Mouse (Mus musculus) kidney, postnatal 0 days (tissue): ENCODE data around the gene Lce1a2. TPM values are rescaled to one million over a fixed set of nuclear protein-coding genes. Genes with fewer than 3 reads are reported as not detected.

Experiments
- ATAC-seq: fragments of 200-750 bp; cut with Nextera tagmentation; replicated peaks from 2 replicates; pipeline ENCODE4 v1.8.0; 2017; ENCODE audit warnings: low read depth, moderate number of reproducible peaks, moderate TSS enrichment, moderate library complexity; ENCODE audit not compliant: low FRiP score
- DNase-seq: peaks from one replicate; pipeline ENCODE4 v3.0.0-alpha.2; 2016; ENCODE audit warnings: low spot score
- H3K27ac ChIP-seq: fragments of 300-500 bp; sonication (generic); 2 replicates; pipeline ENCODE4 v1.5.1; 2014; ENCODE audit warnings: mild to moderate bottlenecking
- H3K27me3 ChIP-seq: fragments of 300-500 bp; sonication (generic); 2 replicates; pipeline ENCODE4 v1.6.1; 2014; ENCODE audit warnings: low read length, mixed read lengths; ENCODE audit not compliant: insufficient read depth
- H3K36me3 ChIP-seq: fragments of 300-500 bp; sonication (generic); 2 replicates; pipeline ENCODE4 v1.6.1; 2014; ENCODE audit warnings: low read length, mixed read lengths; ENCODE audit not compliant: insufficient read depth
- H3K4me1 ChIP-seq: fragments of 300-500 bp; sonication (generic); replicated peaks from 2 replicates; pipeline ENCODE4 v1.6.1; 2014; ENCODE audit warnings: antibody characterized with exemption, low read length, mixed read lengths; ENCODE audit not compliant: insufficient read depth
- H3K4me2 ChIP-seq: fragments of 300-500 bp; sonication (generic); 2 replicates; pipeline ENCODE4 v1.6.1; 2014; ENCODE audit warnings: mild to moderate bottlenecking, low read length, moderate library complexity, mixed read lengths
- H3K4me3 ChIP-seq: fragments of 300-500 bp; sonication (generic); replicated peaks from 2 replicates; pipeline ENCODE4 v1.5.1; 2014; ENCODE audit warnings: low read depth, low read length
- H3K9ac ChIP-seq: fragments of 300-500 bp; sonication (generic); 2 replicates; pipeline ENCODE4 v1.6.1; 2014; ENCODE audit warnings: low read depth, low read length
- H3K9me3 ChIP-seq: fragments of 300-500 bp; sonication (generic); replicated peaks from 2 replicates; pipeline ENCODE4 v1.6.1; 2016; ENCODE audit warnings: low read length, inconsistent platforms, mixed read lengths
- CTCF ChIP-seq: IDR thresholded peaks from 2 replicates; pipeline ENCODE4 v1.5.1; 2016; ENCODE audit warnings: antibody characterized with exemption, low read depth, mild to moderate bottlenecking, moderate library complexity
- WGBS: fragments of 180-500 bp; shearing (Covaris S2); extraction: QIAGEN DNeasy Blood & Tissue Kit; methylation state at CpG from one replicate; pipeline ENCODE4 v1.1.7; 2014; 5-methylcytosine and 5-hydroxymethylcytosine counted together
- polyA plus RNA-seq: library from polyadenylated mRNA; unstranded; fragments of >200 nt; fragmentation: Nextera tagmentation; extraction: Ambion mirVana; gene quantifications from 2 replicates; pipeline ENCODE4 v1.2.1, GENCODE M21; 2015

Gene Lce1a2
- polyA plus RNA-seq, 1 experiment from 2014 or later, result not detected

GRCm38 (mm10) chr3:92678947-92679346, 8.8 kb upstream of the Lce1a2 start, which contains the start of gene Lce1c:
Gene Lce1c, plus strand, starts transcription at chr3:92679247.
- no peak within 1 kb of the TSS for H3K4me3 ChIP-seq
- H3K4me2 ChIP-seq, result no peak within 1 kb of the TSS
- no peaks in the 10 kb centered on the region for H3K9me3 ChIP-seq
- H3K27me3 ChIP-seq, result no peaks in the 10 kb centered on the region
- no peak for TF ChIP-seq CTCF
- 86% methylated on average over 4 of the region's 4 CpGs for WGBS
- H3K27ac ChIP-seq, result no peak within 1 kb of the TSS
- no peak for DNase-seq
- no peaks in the 10 kb centered on the region for H3K4me1 ChIP-seq
- no peak for ATAC-seq
- H3K36me3 ChIP-seq, result no peaks in the 10 kb centered on the region
- no peak within 1 kb of the TSS for H3K9ac ChIP-seq

GRCm38 (mm10) chr3:92656826-92657225, 13.3 kb downstream of the Lce1a2 start, which contains the start of gene Lce1b:
Gene Lce1b, minus strand, starts transcription at chr3:92656926.
- H3K27me3 ChIP-seq, result no peaks in the 10 kb centered on the region
- ATAC-seq (no peak), DNase-seq (no peak)
- no peak within 1 kb of the TSS for H3K4me3 ChIP-seq
- H3K9me3 ChIP-seq, result no peaks in the 10 kb centered on the region
- no peak within 1 kb of the TSS for H3K4me2 ChIP-seq
- no peaks in the 10 kb centered on the region for H3K36me3 ChIP-seq
- no peak within 1 kb of the TSS for H3K27ac ChIP-seq
- no peaks in the 10 kb centered on the region for H3K4me1 ChIP-seq
- no peak for TF ChIP-seq CTCF
- H3K9ac ChIP-seq, result no peak within 1 kb of the TSS

DNA sequence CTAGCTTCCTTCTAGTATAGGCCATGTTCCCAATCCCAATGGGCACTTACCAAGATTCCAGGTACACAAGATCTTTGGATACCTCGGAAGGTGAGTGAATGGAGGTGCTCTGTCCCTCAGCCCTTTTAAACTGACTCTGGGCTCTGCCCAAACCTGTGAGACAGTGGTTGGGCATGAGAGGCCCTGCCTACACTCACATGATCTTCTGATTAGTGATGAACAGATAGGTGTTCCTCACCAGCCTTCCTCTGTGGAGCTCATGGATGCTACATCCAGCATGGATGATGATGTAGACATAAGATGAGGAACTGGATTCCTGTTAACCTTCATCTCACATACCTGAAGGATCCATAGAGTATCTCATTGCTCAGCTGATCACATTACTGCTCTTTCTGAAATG, 21.9 kb downstream of the Lce1a2 start, which contains the start of gene Lce1a1:
Lce1a1 (minus strand) TSS at position 101 of the 400 bp plus-strand sequence.
- no peaks in the 10 kb centered on the region for H3K27me3 ChIP-seq
- DNase-seq (no peak), ATAC-seq (no peak)
- H3K27ac ChIP-seq, result no peak within 1 kb of the TSS
- H3K36me3 ChIP-seq, result no peaks in the 10 kb centered on the region
- H3K4me1 ChIP-seq, result no peaks in the 10 kb centered on the region
- no peak for TF ChIP-seq CTCF
- 78% methylated on average over 1 of the region's 1 CpGs for WGBS
- no peak within 1 kb of the TSS for H3K9ac ChIP-seq
- H3K4me3 ChIP-seq, result no peak within 1 kb of the TSS
- no peaks in the 10 kb centered on the region for H3K9me3 ChIP-seq
- no peak within 1 kb of the TSS for H3K4me2 ChIP-seq

GRCm38 (mm10) chr3:92639854-92640253, 30.3 kb downstream of the Lce1a2 start:
- H3K4me2 ChIP-seq, result no peak overlapping the region
- no peak for DNase-seq
- H3K36me3 ChIP-seq, result no peaks in the 10 kb centered on the region
- no peak overlapping the region for H3K27ac ChIP-seq
- H3K27me3 ChIP-seq, result no peaks in the 10 kb centered on the region
- WGBS, result 91% methylated on average over 15 of the region's 15 CpGs
- no peaks in the 10 kb centered on the region for H3K4me1 ChIP-seq
- TF ChIP-seq CTCF, result no peak
- no peak overlapping the region for H3K9ac ChIP-seq
- no peaks in the 10 kb centered on the region for H3K9me3 ChIP-seq
- no peak for ATAC-seq
- no peak overlapping the region for H3K4me3 ChIP-seq

GRCm38 (mm10) chr3:92638653-92638991, 31.5 kb downstream of the Lce1a2 start:
- TF ChIP-seq CTCF, result no peak
- H3K27me3 ChIP-seq, result no peaks in the 10 kb centered on the region
- no peaks in the 10 kb centered on the region for H3K4me1 ChIP-seq
- no peak overlapping the region for H3K4me3 ChIP-seq
- 62% methylated on average over 3 of the region's 3 CpGs for WGBS
- H3K27ac ChIP-seq, result no peak overlapping the region
- ATAC-seq (peak; percentile 78), DNase-seq (no peak)
- no peak overlapping the region for H3K9ac ChIP-seq
- no peak overlapping the region for H3K4me2 ChIP-seq
- H3K9me3 ChIP-seq, result no peaks in the 10 kb centered on the region
- no peaks in the 10 kb centered on the region for H3K36me3 ChIP-seq

GRCm38 (mm10) chr3:92637745-92638652, 32.1 kb downstream of the Lce1a2 start:
- DNase-seq (peak; percentile 32), ATAC-seq (peak; percentile 90)
- Histone ChIP-seq H3K9ac (no peak overlapping the region), H3K4me1 (no peaks in the 10 kb centered on the region), H3K36me3 (no peaks in the 10 kb centered on the region), H3K4me2 (no peak overlapping the region), H3K27me3 (no peaks in the 10 kb centered on the region), H3K27ac (no peak overlapping the region), H3K4me3 (no peak overlapping the region), H3K9me3 (no peaks in the 10 kb centered on the region)
- WGBS, result 21% methylated on average over 1 of the region's 1 CpGs
- no peak for TF ChIP-seq CTCF
